Mouse (Mus musculus) urinary bladder, adult 2 months (tissue): ENCODE measurements around the gene Lig4. TPM values are rescaled to one million over a fixed set of nuclear protein-coding genes. Genes with fewer than 3 reads are reported as not detected.

Experiments
- DNase-seq: peaks from one replicate; pipeline ENCODE4 v3.0.0; 2022; ENCODE audit warnings: low spot score
- polyA plus RNA-seq: library from polyadenylated mRNA; depleted of rRNA; stranded (reverse); fragments of >200 nt; gene quantifications from 2 replicates; pipeline ENCODE4 v1.2.3, GENCODE M21; 2012; rRNA removed

Lig4 gene
- polyA plus RNA-seq, 1 experiment = 4.7 TPM

GRCm38 (mm10) chr8:9929746-9930445 lies 47.6 kb downstream of the Lig4 start:
- no peak for DNase-seq

Other genes starting within 250 kb of the Lig4 start
- 0.15 and 0.34 TPM in 2 replicates for gene Fam155a, start 206.5 kb downstream of the Lig4 start, polyA plus RNA-seq
- not detected in 2 replicates for gene Gm10217, start 113.4 kb downstream of the Lig4 start, polyA plus RNA-seq
- gene Abhd13, start within 50 bp of the Lig4 start, polyA plus RNA-seq = 12.3 and 13.5 TPM in 2 replicates
- 13.0 and 17.8 TPM in 2 replicates for gene Tnfsf13b, start 28.8 kb upstream of the Lig4 start, polyA plus RNA-seq
- 0.10 and 0.15 TPM in 2 replicates for gene Myo16, start 176.2 kb upstream of the Lig4 start, polyA plus RNA-seq